Mouse (Mus musculus) adrenal gland, postnatal 10 days (tissue): ENCODE data around the gene Vcl. TPM values are rescaled to one million over a fixed set of nuclear protein-coding genes. Genes with fewer than 3 reads are reported as not detected.

Source experiments
- DNase-seq: peaks from one replicate; pipeline ENCODE4 v3.0.0; 2021; ENCODE audit warnings: mixed read lengths
- total RNA-seq, 2 experiments: library from RNA; stranded (reverse); gene quantifications; 2 replicates each; pipeline ENCODE4 v1.2.3; 2021

Vcl gene
- total RNA-seq, 2 experiments from 2014 or later, result 76.6 to 82.1 TPM

- DNase-seq, result no peak
These were observed 84.7 kb downstream of the Vcl start for GRCm38 (mm10) chr14:21013800-21014334.

GRCm38 (mm10) chr14:21017871-21018270 lies 88.7 kb downstream of the Vcl start:
- no peak for DNase-seq

GRCm38 (mm10) chr14:21018977-21019376 lies 89.8 kb downstream of the Vcl start:
- no peak for DNase-seq

GRCm38 (mm10) chr14:21020435-21020834 lies 91.2 kb downstream of the Vcl start:
- DNase-seq, result no peak

- no peak for DNase-seq
These were observed 98.3 kb downstream of the Vcl start for GRCm38 (mm10) chr14:21027542-21027941.

- no peak for DNase-seq
These were observed 99.9 kb downstream of the Vcl start for GRCm38 (mm10) chr14:21029025-21029659.

GRCm38 (mm10) chr14:21031783-21032511 lies 102.7 kb downstream of the Vcl start:
- DNase-seq, result peak; percentile 56

GRCm38 (mm10) chr14:21034271-21034670 lies 105.1 kb downstream of the Vcl start:
- DNase-seq, result no peak

- no peak for DNase-seq
These were observed 105.6 kb downstream of the Vcl start for GRCm38 (mm10) chr14:21034791-21035190.

GRCm38 (mm10) chr14:21039077-21039476 lies 109.9 kb downstream of the Vcl start:
- DNase-seq, result no peak

- no peak for DNase-seq
These were observed 110.4 kb downstream of the Vcl start for GRCm38 (mm10) chr14:21039623-21040022.

- no peak for DNase-seq
These were observed 118.6 kb downstream of the Vcl start for GRCm38 (mm10) chr14:21047840-21048239.

- DNase-seq, result peak; percentile 66
These were observed 119.7 kb downstream of the Vcl start for GRCm38 (mm10) chr14:21048879-21049278.

- peak; percentile 37 for DNase-seq
These were observed 121.5 kb downstream of the Vcl start for GRCm38 (mm10) chr14:21050734-21051133.

- DNase-seq, result no peak
These were observed 122.3 kb downstream of the Vcl start for GRCm38 (mm10) chr14:21051380-21052111.

GRCm38 (mm10) chr14:21052112-21052780 lies 123.0 kb downstream of the Vcl start, which contains the start of the genes Ap3m1 and Adk:
Gene Ap3m1, minus strand, starts transcription at chr14:21052508.
Gene Adk, plus strand, starts transcription at chr14:21052574.
- DNase-seq, result peak; percentile 98

- peak; percentile 80 for DNase-seq
These were observed 123.6 kb downstream of the Vcl start for GRCm38 (mm10) chr14:21052781-21053130.

GRCm38 (mm10) chr14:21053151-21053550 lies 124.0 kb downstream of the Vcl start:
- no peak for DNase-seq

GRCm38 (mm10) chr14:21053586-21053985 lies 124.4 kb downstream of the Vcl start:
- no peak for DNase-seq

GRCm38 (mm10) chr14:21058972-21059371 lies 129.8 kb downstream of the Vcl start:
- no peak for DNase-seq

- DNase-seq, result no peak
These were observed 133.7 kb downstream of the Vcl start for GRCm38 (mm10) chr14:21062766-21063513.

- DNase-seq, result no peak
These were observed 135.1 kb downstream of the Vcl start for GRCm38 (mm10) chr14:21064321-21064720.
